Mouse (Mus musculus): ENCODE measurements around the gene Fosb.

Gene Fosb

GRCm38 (mm10) chr7:19331910-19332309 lies 22.1 kb upstream of the Fosb start:
- DNase-seq (ENCODE audit: low read depth, low spot score) = no peak

GRCm38 (mm10) chr7:19328425-19328824 lies 18.6 kb upstream of the Fosb start:
- peak; percentile 63 for DNase-seq (ENCODE audit: low read depth, low spot score)

- no peak for DNase-seq (ENCODE audit: low read depth, low spot score)
These were observed 17.9 kb upstream of the Fosb start for GRCm38 (mm10) chr7:19327782-19328181.

DNA sequence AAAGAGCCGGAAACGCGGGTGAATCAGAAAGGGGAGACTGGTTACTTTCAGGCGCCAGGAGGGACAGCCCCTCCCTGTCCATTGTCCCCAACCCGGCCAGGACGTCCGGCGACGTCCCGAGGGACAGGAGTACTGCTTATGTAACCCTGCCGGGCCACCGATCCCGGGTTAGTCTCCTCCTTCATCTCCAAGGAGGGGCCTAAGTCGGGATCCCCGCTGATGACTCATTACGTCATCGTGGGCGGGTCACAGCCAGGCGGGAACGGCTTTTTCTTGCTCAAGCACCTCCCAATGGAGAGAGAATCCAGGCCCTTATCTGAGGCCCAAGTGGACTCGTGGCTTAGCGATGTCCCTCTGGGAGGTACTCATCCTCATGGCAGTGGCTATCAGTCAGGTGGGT lies 17.3 kb upstream of the Fosb start:
- DNase-seq (ENCODE audit: low read depth, low spot score) = peak; percentile 81

GRCm38 (mm10) chr7:19326359-19326758 lies 16.5 kb upstream of the Fosb start:
- DNase-seq (ENCODE audit: low read depth, low spot score) = peak; percentile 78

GRCm38 (mm10) chr7:19325262-19326199 lies 15.7 kb upstream of the Fosb start:
- DNase-seq (ENCODE audit: low read depth, low spot score) = no peak

- no peak for DNase-seq (ENCODE audit: low read depth, low spot score)
These were observed 14.4 kb upstream of the Fosb start for GRCm38 (mm10) chr7:19324221-19324620.

DNA sequence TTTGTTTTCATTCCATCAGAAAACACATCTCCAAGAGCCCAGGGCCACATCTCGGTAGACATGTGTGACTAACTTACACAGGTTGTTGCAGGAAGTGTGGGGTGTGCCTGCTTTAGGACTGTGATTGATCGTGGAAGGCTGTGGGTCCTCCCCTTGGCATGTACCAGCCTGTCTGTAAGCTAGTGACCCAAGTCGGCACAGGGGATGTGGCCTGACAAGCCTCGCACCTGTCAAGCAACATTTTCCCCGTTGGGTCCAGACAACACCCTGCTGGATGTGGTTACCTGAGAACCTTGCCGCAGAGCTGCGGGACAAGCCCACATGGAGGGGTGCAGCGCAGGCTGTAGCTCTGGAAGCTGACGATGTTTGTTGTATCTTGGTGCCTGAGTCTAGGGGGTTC lies 12.6 kb upstream of the Fosb start:
- DNase-seq (ENCODE audit: low read depth, low spot score) = no peak

- no peak for DNase-seq (ENCODE audit: low read depth, low spot score)
These were observed 11.6 kb upstream of the Fosb start for GRCm38 (mm10) chr7:19321464-19321863.

GRCm38 (mm10) chr7:19320637-19321036 lies 10.8 kb upstream of the Fosb start:
- DNase-seq (ENCODE audit: low read depth, low spot score) = no peak

GRCm38 (mm10) chr7:19319906-19320305 lies 10.1 kb upstream of the Fosb start:
- peak; percentile 95 for DNase-seq (ENCODE audit: low read depth, low spot score)

GRCm38 (mm10) chr7:19319458-19319857 lies 9.6 kb upstream of the Fosb start:
- no peak for DNase-seq (ENCODE audit: low read depth, low spot score)

DNA sequence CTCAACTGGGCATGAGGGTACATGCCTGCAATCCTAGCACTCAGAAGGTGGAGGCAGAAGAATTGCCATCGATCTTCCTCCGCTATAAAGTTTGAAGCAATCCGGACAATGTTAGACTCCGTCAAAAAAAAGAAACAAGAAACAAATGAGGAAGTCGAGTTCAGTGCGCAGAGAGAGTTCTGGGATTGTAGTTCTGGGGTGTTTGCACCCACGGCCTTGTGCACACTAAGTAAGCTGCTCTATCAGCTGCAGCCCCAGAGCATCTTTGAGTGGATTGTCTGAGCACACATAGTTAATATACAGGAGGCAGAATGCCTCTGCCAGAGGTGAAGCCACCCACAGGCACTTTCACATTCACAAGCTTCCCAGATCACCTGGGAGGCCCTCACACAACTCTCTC lies 8.8 kb upstream of the Fosb start:
- no peak for DNase-seq (ENCODE audit: low read depth, low spot score)

DNA sequence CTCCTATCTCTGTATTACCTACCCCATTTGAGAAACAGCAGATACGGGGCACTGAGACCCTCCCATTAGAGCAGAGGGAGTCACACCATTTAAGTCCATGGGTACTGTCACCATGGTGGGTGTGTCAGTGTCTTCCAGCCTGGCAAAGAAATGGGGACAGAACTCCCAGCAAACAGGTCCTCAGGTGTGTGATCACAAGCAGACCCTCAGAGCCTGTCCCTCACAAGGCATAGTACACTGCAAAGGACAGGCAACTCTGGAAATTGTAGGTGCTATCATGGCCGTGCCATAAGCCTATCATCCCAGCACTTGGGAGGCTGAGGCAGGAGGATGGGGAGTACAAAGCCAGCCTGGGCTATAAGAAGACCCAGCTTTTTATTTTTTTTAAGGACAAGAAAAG lies 8.3 kb upstream of the Fosb start:
- DNase-seq (ENCODE audit: low read depth, low spot score) = no peak

GRCm38 (mm10) chr7:19316451-19317161 lies 6.8 kb upstream of the Fosb start:
- DNase-seq (ENCODE audit: low read depth, low spot score) = no peak

GRCm38 (mm10) chr7:19314033-19314432 lies 4.2 kb upstream of the Fosb start:
- DNase-seq (ENCODE audit: low read depth, low spot score) = no peak

- DNase-seq (ENCODE audit: low read depth, low spot score) = no peak
These were observed 2.1 kb upstream of the Fosb start for GRCm38 (mm10) chr7:19311991-19312390.

- DNase-seq (ENCODE audit: low read depth, low spot score) = no peak
These were observed 470 bp downstream of the Fosb start for GRCm38 (mm10) chr7:19309278-19309883.

DNA sequence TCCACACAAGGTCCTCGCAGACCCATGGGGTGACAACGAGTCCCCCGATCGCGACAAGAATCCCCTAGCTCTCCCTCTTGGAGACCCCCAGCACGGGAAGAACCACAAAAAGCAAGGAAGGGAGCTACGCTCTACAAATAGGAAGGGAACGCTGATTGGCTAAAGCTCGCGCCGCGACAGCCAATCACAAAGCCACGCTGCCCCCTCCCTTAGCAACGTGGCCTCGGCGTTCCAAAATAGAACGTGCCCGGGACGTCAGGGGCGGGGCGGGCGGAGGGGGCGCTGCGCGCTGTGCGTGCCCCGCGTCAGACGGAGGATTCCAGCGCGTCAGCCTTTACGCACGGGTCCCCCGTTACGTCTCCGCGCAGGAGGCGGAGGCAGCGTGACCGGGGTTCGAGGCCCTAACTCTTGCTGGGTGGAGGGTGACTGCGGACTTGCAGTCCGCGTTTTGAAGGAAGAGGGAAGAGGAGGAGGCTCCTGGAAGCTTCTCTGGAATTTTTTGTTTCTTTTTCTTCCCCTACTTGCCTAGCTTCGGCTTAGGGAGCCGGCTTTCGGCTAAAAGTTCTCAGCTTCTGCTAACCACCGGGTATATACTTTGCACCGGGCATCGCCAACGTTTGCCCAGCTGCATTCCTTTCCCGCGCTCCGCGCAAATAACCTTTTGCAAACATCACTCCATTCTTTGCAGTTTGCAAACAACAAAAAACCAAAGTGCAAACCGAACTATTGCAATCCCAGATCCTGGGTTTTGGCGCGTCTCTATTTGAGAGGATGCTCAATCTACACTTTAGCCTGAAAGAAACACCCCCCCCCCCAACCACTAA lies 1.2 kb downstream of the Fosb start:
- peak; percentile 94 for DNase-seq (ENCODE audit: low read depth, low spot score)

GRCm38 (mm10) chr7:19307739-19308453 lies 2.0 kb downstream of the Fosb start:
- DNase-seq (ENCODE audit: low read depth, low spot score) = peak; percentile 89

All from ES-CJ7 (cell line).